Comparison of ENCODE assay signal across 8 mouse cellular contexts in genomic region chr17:47174748-47175215, GRCm38 (mm10).
DNase-seq lines count a peak whose midpoint lies in the region; ATAC-seq lines count a peak whose summit lies in the region.

No protein-coding gene starts in this region.

- no peak overlapping the region for H3K27ac ChIP-seq in hindbrain, embryonic 14.5 days
- no peak overlapping the region for H3K27ac ChIP-seq in hindbrain, embryonic 11.5 days (ENCODE audit: low read depth, low read length)
- no peak overlapping the region for H3K27ac ChIP-seq in forebrain, embryonic 10.5 days

- DNase-seq in hindbrain, embryonic 14.5 days (ENCODE audit: low spot score), result no peak
- no peak for DNase-seq in hindbrain, embryonic 11.5 days (ENCODE audit: low spot score)
- peak; percentile 23 for DNase-seq in c-Kit-positive CD71-positive TER-119-positive erythroid progenitor cells, embryonic 14.5 days (ENCODE audit: low spot score)
- DNase-seq in heart, postnatal 10 days, result peak; percentile 91
- DNase-seq in layer of hippocampus, postnatal 36 days, result peak; percentile 35 to 60
- DNase-seq in urinary bladder, adult 18-20 months (ENCODE audit: low spot score in 2 of 2), result peak; percentile 24 to 80
- DNase-seq in forebrain, embryonic 10.5 days (ENCODE audit: extremely low spot score, low spot score), result no peak

- H3K9ac ChIP-seq in hindbrain, embryonic 14.5 days, result no peak overlapping the region
- H3K9ac ChIP-seq in hindbrain, embryonic 11.5 days (ENCODE audit: low read depth, low read length), result no peak overlapping the region

- no peak for ATAC-seq in hindbrain, embryonic 14.5 days (ENCODE audit: low FRiP score)
- no peak for ATAC-seq in hindbrain, embryonic 11.5 days (ENCODE audit: low FRiP score)
- peak; percentile 88 for ATAC-seq in megakaryocyte, adult 5-6 weeks (ENCODE audit: poor library complexity, severe bottlenecking)

- 73% methylated on average over 12 of the region's 12 CpGs for whole genome bisulfite sequencing in hindbrain, embryonic 14.5 days
- WGBS in hindbrain, embryonic 11.5 days, result 70% methylated on average over 12 of the region's 12 CpGs
- 79% methylated on average over 12 of the region's 12 CpGs for WGBS in forebrain, embryonic 10.5 days

- H3K27me3 ChIP-seq in hindbrain, embryonic 14.5 days (ENCODE audit: control insufficient read depth, insufficient read depth, low read length), result no peaks in the 10 kb centered on the region
- no peaks in the 10 kb centered on the region for H3K27me3 ChIP-seq in hindbrain, embryonic 11.5 days (ENCODE audit: control insufficient read depth, insufficient read depth, low read length)
- H3K27me3 ChIP-seq in forebrain, embryonic 10.5 days (ENCODE audit: poor library complexity, severe bottlenecking), result no peaks in the 10 kb centered on the region

- intact Hi-C loops in heart, postnatal 10 days (cut with DNase I), result no loop called here

- H3K9me3 ChIP-seq in hindbrain, embryonic 14.5 days (ENCODE audit: control insufficient read depth, low read length), result no peaks in the 10 kb centered on the region
- H3K9me3 ChIP-seq in hindbrain, embryonic 11.5 days (ENCODE audit: control insufficient read depth, low read length), result no peaks in the 10 kb centered on the region
- H3K9me3 ChIP-seq in forebrain, embryonic 10.5 days, result no peaks in the 10 kb centered on the region

- H3K36me3 ChIP-seq in hindbrain, embryonic 14.5 days (replicated peaks; ENCODE audit: control insufficient read depth, insufficient read depth), result no peaks in the 10 kb centered on the region
- H3K36me3 ChIP-seq in hindbrain, embryonic 11.5 days (ENCODE audit: control insufficient read depth, insufficient read depth, low read length), result no peaks in the 10 kb centered on the region
- peaks cover 25% of the 10 kb centered on the region for H3K36me3 ChIP-seq in forebrain, embryonic 10.5 days (replicated peaks)

- H3K4me2 ChIP-seq in hindbrain, embryonic 14.5 days (replicated peaks), result 0 out of 2 replicates have a peak overlapping the region, but pooled peaks have one; percentile 10
- H3K4me2 ChIP-seq in hindbrain, embryonic 11.5 days (replicated peaks; ENCODE audit: low read depth, low read length), result no peak overlapping the region

- H3K4me1 ChIP-seq in hindbrain, embryonic 14.5 days (replicated peaks; ENCODE audit: control insufficient read depth, insufficient read depth, low read length), result peaks cover 12% of the 10 kb centered on the region; the same call in 1 of the 2 replicates
- H3K4me1 ChIP-seq in hindbrain, embryonic 11.5 days (replicated peaks; ENCODE audit: control insufficient read depth, insufficient read depth, low read length), result no peaks in the 10 kb centered on the region
- H3K4me1 ChIP-seq in forebrain, embryonic 10.5 days, result peaks cover 24% of the 10 kb centered on the region

- H3K4me3 ChIP-seq in hindbrain, embryonic 14.5 days (replicated peaks; ENCODE audit: low read length), result no peak overlapping the region
- no peak overlapping the region for H3K4me3 ChIP-seq in hindbrain, embryonic 11.5 days (ENCODE audit: low read depth, low read length)
- no peak overlapping the region for H3K4me3 ChIP-seq in forebrain, embryonic 10.5 days

Comparison
In these comparisons a context has a peak if more than half of its experiments do, and no peak if none do; other contexts are left out.
1. DNase-seq: peak in c-Kit-positive CD71-positive TER-119-positive erythroid progenitor cells, embryonic 14.5 days (single experiment), heart, postnatal 10 days (2 of 2), layer of hippocampus, postnatal 36 days (2 of 2) and urinary bladder, adult 18-20 months (2 of 2); none in hindbrain, embryonic 14.5 days (single experiment), hindbrain, embryonic 11.5 days (single experiment) and forebrain, embryonic 10.5 days (single experiment).